9 mouse cellular contexts compared by ENCODE assay signal in genomic region chr8:84567541-84567940, GRCm38 (mm10).
DNase-seq lines count a peak whose midpoint lies in the region; ATAC-seq and TF ChIP-seq lines count a peak whose summit lies in the region.
"Had no signal": no experiment of that assay in that cellular context is flagged by ENCODE, and none has a peak within 500 bp of the region (broad histone marks: within the 10 kb centered on the region; RNA-seq: fewer than 3 reads in every experiment).

No protein-coding gene starts in this region.

- H3K9me3 ChIP-seq in liver, embryonic 12.5 days (replicated peaks): no peaks in the 10 kb centered on the region
- H3K9me3 ChIP-seq in stomach, postnatal 0 days (ENCODE audit: control insufficient read depth, low read length): no peaks in the 10 kb centered on the region
- H3K9me3 ChIP-seq in forebrain, embryonic 10.5 days: no peaks in the 10 kb centered on the region
- H3K9me3 ChIP-seq: forebrain, embryonic 15.5 days had no signal

- H3K27me3 ChIP-seq in kidney, adult 2 months (replicated peaks; ENCODE audit: control insufficient read depth, insufficient read depth, low read length): no peaks in the 10 kb centered on the region
- peaks cover 74% of the 10 kb centered on the region for H3K27me3 ChIP-seq in liver, embryonic 12.5 days (replicated peaks)
- no peaks in the 10 kb centered on the region for H3K27me3 ChIP-seq in stomach, postnatal 0 days (ENCODE audit: control insufficient read depth, insufficient read depth, low read length)
- peaks cover 7% of the 10 kb centered on the region; the same call in 1 of the 2 replicates for H3K27me3 ChIP-seq in forebrain, embryonic 10.5 days (ENCODE audit: poor library complexity, severe bottlenecking)
- H3K27me3 ChIP-seq: forebrain, embryonic 15.5 days had no signal

- H3K4me3 ChIP-seq in kidney, adult 2 months (ENCODE audit: insufficient read depth, low read depth, low read length): no peak overlapping the region
- no peak overlapping the region for H3K4me3 ChIP-seq in liver, embryonic 12.5 days
- no peak overlapping the region for H3K4me3 ChIP-seq in stomach, postnatal 0 days (ENCODE audit: low read depth, low read length)
- H3K4me3 ChIP-seq in forebrain, embryonic 10.5 days: no peak overlapping the region
- H3K4me3 ChIP-seq: forebrain, embryonic 15.5 days had no signal

- peak; percentile 13 for DNase-seq in kidney, postnatal 14 days
- DNase-seq in kidney, adult 2 months: no peak
- peak; percentile 82 for DNase-seq in MEL-GATA-1-ER (ENCODE audit: extremely low read depth, low read depth)
- DNase-seq in stomach, postnatal 0 days (ENCODE audit: low spot score): peak; percentile 20
- no peak for DNase-seq in forebrain, embryonic 10.5 days (ENCODE audit: extremely low spot score, low spot score)
- no peak for DNase-seq in left cerebral cortex, postnatal 14 days (ENCODE audit: low spot score in 2 of 2)
- DNase-seq in right cerebral cortex, adult 18-20 months: no peak

- H3K36me3 ChIP-seq in kidney, adult 2 months (ENCODE audit: control insufficient read depth, insufficient read depth, low read length): no peaks in the 10 kb centered on the region
- no peaks in the 10 kb centered on the region for H3K36me3 ChIP-seq in liver, embryonic 12.5 days
- no peaks in the 10 kb centered on the region for H3K36me3 ChIP-seq in stomach, postnatal 0 days (ENCODE audit: control insufficient read depth, insufficient read depth, low read length)
- H3K36me3 ChIP-seq in forebrain, embryonic 10.5 days (replicated peaks): peaks cover 41% of the 10 kb centered on the region

- no peak for TF ChIP-seq EP300 in stomach, postnatal 0 days (optimal IDR thresholded peaks at IDR 0.05)

- 44% methylated on average over 19 of the region's 19 CpGs for WGBS in kidney, adult 2 months
- WGBS in liver, embryonic 12.5 days (ENCODE audit: insufficient replicate concordance): 34% methylated on average over 19 of the region's 19 CpGs
- 63% methylated on average over 19 of the region's 19 CpGs for WGBS in stomach, postnatal 0 days
- 82% methylated on average over 19 of the region's 19 CpGs for WGBS in forebrain, embryonic 10.5 days

- intact Hi-C loops in left cerebral cortex, postnatal 14 days (cut with DNase I): no loop called here

- no peak for TF ChIP-seq POLR2A in kidney, adult 2 months (IDR thresholded peaks at IDR 0.05; ENCODE audit: low read depth, low read length)

- no peak for ATAC-seq in liver, embryonic 12.5 days
- ATAC-seq in stomach, postnatal 0 days (ENCODE audit: low FRiP score, low TSS enrichment): no peak
- ATAC-seq: forebrain, embryonic 15.5 days had no signal

- no peak overlapping the region for H3K27ac ChIP-seq in kidney, adult 2 months (ENCODE audit: insufficient read depth, low read depth, low read length)
- no peak overlapping the region for H3K27ac ChIP-seq in liver, embryonic 12.5 days
- no peak overlapping the region for H3K27ac ChIP-seq in stomach, postnatal 0 days (replicated peaks)
- no peak overlapping the region for H3K27ac ChIP-seq in forebrain, embryonic 10.5 days
- H3K27ac ChIP-seq: forebrain, embryonic 15.5 days had no signal

- peak overlapping the region; percentile 28; the same call in 1 of the 2 replicates for H3K4me2 ChIP-seq in liver, embryonic 12.5 days
- H3K4me2 ChIP-seq in stomach, postnatal 0 days (replicated peaks; ENCODE audit: low read depth): no peak overlapping the region
- H3K4me2 ChIP-seq: forebrain, embryonic 15.5 days had no signal

- H3K9ac ChIP-seq in liver, embryonic 12.5 days: no peak overlapping the region
- H3K9ac ChIP-seq in stomach, postnatal 0 days (ENCODE audit: low read length): no peak overlapping the region
- H3K9ac ChIP-seq: forebrain, embryonic 15.5 days had no signal

- no peaks in the 10 kb centered on the region for H3K4me1 ChIP-seq in kidney, adult 2 months (ENCODE audit: control insufficient read depth, insufficient read depth, low read length)
- peaks cover 8% of the 10 kb centered on the region for H3K4me1 ChIP-seq in liver, embryonic 12.5 days
- H3K4me1 ChIP-seq in stomach, postnatal 0 days (replicated peaks; ENCODE audit: control insufficient read depth, insufficient read depth): no peaks in the 10 kb centered on the region
- H3K4me1 ChIP-seq in forebrain, embryonic 10.5 days: peaks cover 3% of the 10 kb centered on the region; the same call in 1 of the 2 replicates

- no peak for TF ChIP-seq CTCF in kidney, adult 2 months (conservative IDR thresholded peaks at IDR 0.05; ENCODE audit: insufficient read depth, insufficient read length, low read depth, low read length)
- 0 out of 2 replicates have a peak, but pooled peaks have one; percentile 3 for TF ChIP-seq CTCF in stomach, postnatal 0 days (IDR thresholded peaks at IDR 0.05; ENCODE audit: low read depth)

Comparison
In these comparisons a context has a peak if more than half of its experiments do, and no peak if none do; other contexts are left out.
1. DNase-seq: peak in kidney, postnatal 14 days (single experiment), MEL-GATA-1-ER (single experiment) and stomach, postnatal 0 days (single experiment); none in kidney, adult 2 months (single experiment), forebrain, embryonic 10.5 days (single experiment), left cerebral cortex, postnatal 14 days (0 of 2) and right cerebral cortex, adult 18-20 months (single experiment).